Mouse (Mus musculus): ENCODE results near the gene Map3k20. TPM values are rescaled to one million over a fixed set of nuclear protein-coding genes. Genes with fewer than 3 reads are reported as not detected.

Gene Map3k20
- 0.31 TPM for polyA plus RNA-seq (2017; shearing (Covaris generic))

DNA sequence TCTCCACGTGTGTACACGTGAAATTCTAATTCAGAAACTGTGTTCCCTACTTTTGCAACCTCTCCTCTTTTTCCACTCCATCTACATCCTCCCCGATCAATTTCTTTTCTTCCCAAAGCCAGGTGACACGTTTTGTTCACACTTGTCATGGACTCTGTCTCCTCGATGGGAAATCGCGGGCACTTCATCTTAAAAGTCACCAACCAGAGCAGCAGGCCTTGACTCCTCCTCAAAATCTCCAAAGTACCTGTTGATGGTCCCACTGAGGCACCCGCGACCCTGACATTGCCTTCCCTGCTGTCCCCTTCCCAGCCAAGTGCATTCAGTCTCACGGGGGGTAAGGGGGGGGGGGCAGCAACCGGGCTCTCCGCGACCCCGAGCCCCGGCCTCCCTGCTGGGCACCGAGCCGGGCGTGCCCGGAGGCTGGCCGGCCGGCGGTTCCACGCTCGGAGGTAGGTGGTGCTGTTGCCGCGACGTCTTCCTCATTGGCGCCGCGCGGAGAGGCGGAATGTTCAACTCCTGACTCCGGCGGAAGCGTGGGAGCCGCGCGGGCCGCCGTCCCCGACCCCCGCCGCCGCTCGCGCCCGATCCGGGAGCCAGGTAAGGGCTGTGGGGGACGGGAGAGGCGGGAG, at the start of gene Map3k20:
Gene Map3k20 (plus strand): TSS at position 382 of the 632 bp plus-strand sequence.

DNA sequence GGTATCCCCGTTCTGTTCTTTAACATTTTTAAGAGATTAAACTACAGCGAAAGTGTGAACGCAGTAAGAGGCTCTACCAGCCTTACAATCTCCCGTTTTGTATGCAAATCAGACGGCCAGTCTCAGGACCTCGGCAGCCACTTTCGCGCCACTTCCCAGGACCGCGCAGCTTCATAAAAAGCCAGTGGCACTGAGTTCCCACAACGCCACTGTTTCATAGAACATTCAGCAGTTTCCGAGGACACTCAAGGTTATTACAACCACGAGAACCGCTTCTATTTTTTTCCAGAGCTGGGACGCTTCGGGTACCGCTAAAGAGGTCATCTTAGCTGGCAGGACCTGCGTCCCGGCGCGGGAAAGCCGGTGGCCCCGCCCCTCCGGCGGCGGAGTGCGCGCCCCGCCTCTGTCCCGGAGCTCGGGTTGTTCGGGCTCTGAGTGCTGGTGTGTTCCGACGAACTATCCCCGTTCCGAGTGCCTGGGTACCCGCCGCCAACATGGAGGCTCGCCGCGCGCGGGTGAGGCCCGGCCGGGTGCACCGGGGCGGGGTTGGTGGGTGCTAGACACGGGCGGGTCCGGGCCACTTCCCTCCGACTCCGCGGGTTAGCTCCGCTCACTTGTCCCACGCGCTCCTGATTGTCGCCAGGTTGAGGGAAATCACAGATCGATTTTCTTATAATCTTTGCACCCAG, 190.5 kb downstream of the Map3k20 start, which contains the start of gene Cdca7:
Gene Cdca7 (plus strand): TSS at position 363 of the 689 bp plus-strand sequence.

Other genes starting within 250 kb of the Map3k20 start
- gene Cdca7, start 190.5 kb downstream of the Map3k20 start, polyA plus RNA-seq (2017; shearing (Covaris generic)), result 40.2 TPM